Mouse (Mus musculus) kidney, adult 11 months (tissue): Measurements from ENCODE around the gene Mettl24.

ENCODE experiments used
- DNase-seq: peaks from one replicate; pipeline ENCODE4 v3.0.0; 2022

Mettl24 gene

GRCm38 (mm10) chr10:40825952-40826351, 142.9 kb downstream of the Mettl24 start:
- DNase-seq = no peak

DNA sequence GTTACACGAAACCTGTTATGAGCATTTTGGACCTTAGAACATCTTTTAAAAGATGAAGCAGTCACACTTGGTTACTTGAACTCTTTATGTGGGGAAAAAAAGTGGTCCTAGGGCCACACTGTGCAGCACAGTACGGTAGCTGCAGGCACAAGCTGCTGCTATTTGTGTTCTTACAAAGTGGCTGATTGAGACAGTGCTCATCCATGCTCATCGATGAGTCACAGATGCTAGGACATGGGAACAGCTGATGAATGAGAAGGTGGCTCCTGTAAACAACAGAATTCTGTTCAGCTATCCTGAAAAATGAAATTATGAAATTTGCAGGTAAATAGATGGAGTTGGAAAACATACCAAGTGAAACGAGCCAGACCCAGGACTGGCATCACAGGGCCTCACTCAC, 144.6 kb downstream of the Mettl24 start:
- no peak for DNase-seq

GRCm38 (mm10) chr10:40830312-40830711, 147.2 kb downstream of the Mettl24 start:
- no peak for DNase-seq

GRCm38 (mm10) chr10:40831267-40831666, 148.2 kb downstream of the Mettl24 start:
- no peak for DNase-seq

GRCm38 (mm10) chr10:40840086-40840485, 157.0 kb downstream of the Mettl24 start:
- no peak for DNase-seq

GRCm38 (mm10) chr10:40843841-40844240, 160.8 kb downstream of the Mettl24 start:
- DNase-seq = no peak

DNA sequence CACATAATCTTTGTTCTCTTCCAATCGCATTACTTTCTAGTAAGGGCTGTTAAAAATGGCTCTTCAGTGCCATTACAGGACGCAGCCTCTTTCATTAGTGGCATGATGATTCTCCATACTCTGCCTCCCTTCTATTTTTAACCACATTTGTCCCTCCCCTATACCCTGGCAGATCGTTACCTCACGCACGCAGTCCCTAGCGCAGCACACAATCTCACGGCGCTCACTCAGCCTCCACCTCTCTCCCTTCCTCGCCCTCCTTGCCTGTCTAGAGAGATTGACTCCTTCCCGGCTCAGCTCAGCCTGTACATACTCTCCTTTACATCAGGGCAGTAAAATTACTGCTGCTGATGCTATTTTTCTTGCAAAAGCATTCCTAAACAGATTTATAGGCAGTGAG, 161.5 kb downstream of the Mettl24 start:
- no peak for DNase-seq

GRCm38 (mm10) chr10:40845626-40846025, 162.5 kb downstream of the Mettl24 start:
- no peak for DNase-seq

DNA sequence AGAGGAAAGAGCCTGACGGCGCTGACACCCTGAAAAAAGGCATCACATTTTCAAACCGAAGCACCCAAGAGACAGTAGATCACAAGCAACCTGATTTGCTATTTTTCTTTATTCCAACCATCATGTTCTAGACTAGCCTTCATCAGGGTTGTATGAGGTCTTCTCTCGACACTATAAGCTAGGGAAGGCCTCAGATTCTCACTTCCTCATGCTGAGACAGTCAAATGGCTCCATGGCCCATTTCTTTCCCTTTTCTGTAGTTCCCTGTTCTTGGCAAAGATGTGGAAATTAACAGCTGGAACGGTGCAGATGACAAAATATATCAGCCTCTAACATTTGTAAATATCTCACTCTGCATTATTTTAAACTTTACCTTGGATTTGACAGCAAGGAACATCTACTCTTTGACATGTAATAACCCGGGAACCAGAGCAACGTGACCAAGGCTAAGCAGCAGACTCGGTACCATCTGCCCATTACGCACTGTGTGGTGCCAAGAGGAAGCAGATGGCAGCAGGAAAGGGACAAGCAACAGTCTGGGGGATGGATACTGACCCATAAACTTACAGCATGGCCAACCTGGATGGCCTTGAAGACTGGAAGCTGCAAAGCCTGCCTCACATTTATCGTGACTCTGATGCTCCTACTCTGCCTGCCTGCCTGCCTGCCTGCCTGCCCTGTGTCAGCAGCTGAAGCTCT, 164.2 kb downstream of the Mettl24 start:
- DNase-seq = no peak

GRCm38 (mm10) chr10:40850644-40851043, 167.6 kb downstream of the Mettl24 start:
- no peak for DNase-seq

DNA sequence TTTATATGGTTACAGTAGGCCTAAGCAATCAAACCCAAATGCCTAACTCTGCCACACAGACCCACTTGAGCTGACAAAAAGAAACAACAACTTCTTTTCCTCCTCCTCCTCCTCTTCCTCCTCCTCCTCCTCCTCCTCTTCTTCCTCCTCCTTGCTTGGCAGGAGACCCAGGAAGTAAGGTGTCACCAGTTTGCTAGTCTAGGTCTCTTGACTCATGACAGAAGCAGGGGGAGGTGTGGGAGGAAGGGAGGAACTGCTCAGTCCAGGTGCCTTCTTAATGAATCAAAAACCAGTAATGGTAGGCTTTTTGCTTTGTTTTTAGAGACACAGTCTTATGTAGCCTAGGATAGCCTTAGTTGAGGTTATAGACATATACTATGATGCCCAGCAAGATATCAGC, 168.1 kb downstream of the Mettl24 start:
- DNase-seq = no peak

DNA sequence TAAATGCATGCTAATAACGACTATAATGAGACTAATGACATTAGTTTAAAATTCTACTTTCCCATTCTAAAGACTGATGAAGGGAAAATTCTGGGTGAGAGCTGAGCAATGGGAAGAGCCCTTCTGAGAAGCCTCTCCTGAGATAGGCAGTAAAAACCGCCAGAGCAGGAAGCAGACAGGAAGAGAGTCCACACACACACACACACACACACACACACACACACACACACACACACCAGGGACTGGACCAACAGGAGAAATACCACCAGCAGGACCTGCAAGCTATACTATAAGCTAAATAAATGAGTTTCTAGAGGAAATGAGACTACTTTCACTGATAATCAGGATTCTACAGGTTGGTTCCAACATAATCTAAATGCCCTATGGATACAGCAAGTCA, 172.5 kb downstream of the Mettl24 start:
- no peak for DNase-seq

DNA sequence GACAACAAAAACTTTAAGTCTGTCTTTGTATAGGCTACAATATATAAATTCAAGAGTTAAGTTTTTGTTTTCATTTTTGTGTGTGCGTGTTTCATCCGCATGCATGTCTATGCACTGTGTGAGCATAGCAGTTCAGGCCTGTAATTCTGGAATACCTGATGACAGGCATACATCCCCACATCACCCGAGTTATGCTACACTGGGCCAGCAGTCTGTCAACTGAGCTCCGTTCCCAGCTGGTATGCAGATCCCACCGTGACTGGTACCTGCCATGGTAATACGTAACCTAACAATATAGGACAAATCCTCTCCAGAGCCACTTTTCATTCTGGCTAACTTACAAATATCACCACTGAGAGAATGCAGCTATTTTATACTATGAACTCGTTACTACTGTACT, 173.6 kb downstream of the Mettl24 start:
- no peak for DNase-seq

- DNase-seq = no peak
These were observed 174.5 kb downstream of the Mettl24 start for GRCm38 (mm10) chr10:40857599-40857998.
